Mouse (Mus musculus) MEL-GATA-1-ER (cell line): ENCODE results near the gene Itpkb.

Experiments used
- DNase-seq: peaks from one replicate; pipeline ENCODE4 v3.0.0-alpha.2; 2012; ENCODE audit warnings: low read depth; ENCODE audit errors: extremely low read depth

Gene Itpkb

DNA sequence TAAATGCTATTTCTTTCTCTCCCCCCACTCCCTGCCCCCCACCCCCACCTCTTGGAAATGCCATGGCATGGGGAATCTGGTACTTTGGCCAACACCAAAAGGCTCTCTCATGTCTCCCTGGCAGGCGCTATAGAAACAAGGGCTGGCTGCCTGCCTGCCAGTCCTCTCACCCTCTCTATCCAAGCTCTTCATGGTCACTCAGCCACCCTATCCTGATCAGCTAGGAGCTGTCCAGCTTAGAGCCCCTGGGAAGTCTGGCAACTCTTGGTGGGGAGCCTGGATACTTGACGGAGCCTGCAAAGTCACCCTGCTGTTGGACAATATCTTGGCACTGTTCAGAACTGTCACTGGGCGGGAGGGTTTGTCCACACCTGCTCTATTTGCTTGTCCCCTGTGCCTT, 128.4 kb downstream of the Itpkb start:
- no peak for DNase-seq

DNA sequence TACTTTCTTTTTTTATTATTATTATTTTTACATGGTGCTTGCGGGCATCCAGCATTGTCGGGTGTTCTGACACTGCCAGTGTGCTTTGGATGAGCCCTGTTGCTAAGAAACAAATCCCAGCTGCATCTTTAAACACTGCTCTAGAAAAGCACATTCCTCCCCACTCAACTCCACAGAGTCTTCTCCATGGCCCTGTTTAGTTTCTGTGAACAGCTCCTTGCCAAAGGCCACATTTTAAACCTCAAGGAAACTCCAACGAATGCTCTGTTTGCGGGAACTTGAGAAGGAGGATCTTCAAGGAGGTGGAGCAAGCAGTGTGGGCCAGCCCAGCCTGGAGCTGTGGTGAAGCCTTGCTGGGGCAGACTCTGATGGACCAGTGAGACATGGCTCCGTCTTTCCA, 130.4 kb downstream of the Itpkb start:
- DNase-seq, result no peak

DNA sequence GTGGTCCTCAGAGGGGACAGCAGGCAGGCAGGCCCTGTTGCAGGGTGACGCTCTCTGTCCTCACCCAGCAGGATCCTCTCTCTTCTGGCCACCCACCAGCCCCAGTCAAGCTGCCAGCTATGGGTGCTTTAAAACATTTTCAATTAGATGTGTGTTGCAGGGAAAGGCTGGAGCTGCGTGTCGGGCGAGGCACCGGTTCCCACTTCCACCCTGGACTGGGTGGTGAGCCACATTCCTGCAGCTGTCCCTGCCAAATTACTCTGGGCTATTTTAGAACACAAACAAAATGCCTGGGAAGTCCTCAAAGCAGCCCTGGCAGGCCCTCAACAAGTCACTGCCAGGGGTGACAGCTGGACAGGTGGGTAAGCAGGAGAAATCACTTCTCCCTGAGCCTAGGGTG, 132.1 kb downstream of the Itpkb start:
- DNase-seq, result no peak

DNA sequence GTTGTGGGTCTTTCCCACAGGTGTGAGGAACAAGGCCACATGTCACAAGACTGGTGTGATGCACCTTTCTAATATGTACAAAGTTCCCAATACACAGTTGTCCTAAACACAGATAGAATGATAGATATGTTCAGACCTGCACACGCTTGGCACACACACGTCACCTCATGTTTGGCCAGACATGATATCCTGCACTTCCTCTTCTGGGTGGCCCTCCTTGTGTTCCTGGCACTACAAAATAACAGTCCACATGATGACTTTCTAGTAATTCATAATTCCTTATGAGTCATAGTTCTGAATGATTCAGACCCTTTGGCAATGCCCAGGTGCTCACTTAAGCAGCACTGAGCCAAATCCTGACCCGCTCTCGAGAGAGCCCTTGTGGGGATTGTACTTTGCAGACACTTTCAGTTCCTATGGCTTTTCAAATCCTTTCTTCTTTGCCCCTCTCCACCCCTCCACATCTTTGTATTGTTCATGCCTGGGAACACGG, 132.7 kb downstream of the Itpkb start:
- DNase-seq, result no peak

DNA sequence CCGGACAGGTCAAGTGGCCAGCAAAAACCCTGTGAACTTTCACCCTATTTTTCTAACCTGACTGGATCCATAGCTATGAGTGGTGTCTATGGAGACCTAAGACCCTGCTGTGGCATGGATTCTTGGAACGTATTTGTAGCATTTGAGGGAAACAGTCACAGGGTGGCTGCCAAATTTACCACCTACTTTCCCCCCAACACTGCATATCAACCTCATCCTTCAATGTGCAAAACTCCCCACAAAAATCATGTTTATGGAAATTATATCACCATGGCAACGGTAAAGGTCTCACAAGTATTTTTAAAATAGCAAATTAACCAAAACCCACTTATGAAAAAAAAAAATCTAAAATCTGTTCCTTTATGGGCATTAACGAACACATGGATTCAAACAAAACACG, 134.1 kb downstream of the Itpkb start:
- DNase-seq, result no peak

DNA sequence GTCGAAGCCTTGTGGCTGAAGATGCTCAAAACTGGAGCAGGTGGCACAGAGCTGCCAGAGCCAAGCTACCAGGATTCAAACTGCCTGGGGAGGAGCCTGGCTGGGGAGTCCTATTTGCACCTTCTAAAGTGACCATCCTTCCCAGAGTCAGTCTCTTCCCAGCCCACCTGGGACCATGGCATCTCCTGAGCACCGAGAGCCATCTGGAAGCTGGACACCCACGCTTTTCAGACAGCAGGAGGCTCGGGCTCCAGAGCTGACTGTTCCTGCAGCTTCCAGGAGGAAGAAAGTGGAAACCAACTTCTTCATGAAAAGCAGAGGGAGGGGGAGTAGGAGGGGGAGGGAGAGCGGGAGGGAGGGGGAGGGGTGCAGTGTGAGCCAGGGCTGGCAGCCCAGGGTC, 135.3 kb downstream of the Itpkb start:
- no peak for DNase-seq

DNA sequence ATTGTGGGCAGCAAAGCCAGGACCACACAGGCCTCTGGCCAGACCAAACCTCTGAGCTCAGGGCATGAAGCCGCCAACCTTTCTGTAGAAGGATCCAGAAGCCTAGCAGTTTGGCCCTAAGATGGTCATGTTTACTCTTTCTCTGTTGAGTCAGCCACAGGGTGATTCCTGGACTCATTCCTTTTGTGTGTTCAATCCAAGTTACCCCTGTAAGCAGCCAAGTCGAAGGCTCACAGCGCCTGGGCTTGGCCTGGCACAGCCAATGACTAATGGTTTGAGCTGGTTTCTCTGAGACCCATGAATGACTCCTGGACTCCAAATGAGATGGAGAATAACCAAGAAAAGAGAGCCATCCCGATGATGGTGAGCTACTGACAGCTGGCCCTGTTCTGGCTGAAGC, 137.7 kb downstream of the Itpkb start:
- no peak for DNase-seq

DNA sequence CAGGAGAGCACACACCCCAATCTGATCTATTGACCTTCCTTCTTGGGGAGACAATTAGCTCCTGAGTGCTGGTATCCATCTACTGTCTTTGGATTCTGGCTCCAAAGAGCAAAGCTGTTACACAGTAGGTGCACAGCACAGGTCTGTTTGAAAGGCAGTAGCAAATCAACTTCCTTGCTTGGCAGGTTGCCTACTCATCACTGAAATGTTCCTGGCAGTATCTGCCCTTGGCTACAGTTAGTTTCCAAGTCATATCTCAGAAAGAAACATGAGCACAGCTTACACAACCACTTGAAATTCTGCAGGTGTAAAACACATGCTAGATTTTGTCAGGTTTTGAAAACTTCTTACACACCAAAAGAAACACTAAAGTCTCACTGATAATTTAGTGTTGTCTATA, 143.3 kb downstream of the Itpkb start:
- no peak for DNase-seq
